Mouse (Mus musculus) bone marrow macrophage, adult 2 months (primary cell): Measurements from ENCODE around the gene Oas1d. TPM values are rescaled to one million over a fixed set of nuclear protein-coding genes. Genes with fewer than 3 reads are reported as not detected.

Source experiments
- H3K27ac ChIP-seq: 2 replicates; pipeline ENCODE4 v1.5.1; 2012; ENCODE audit warnings: low read depth, low read length; ENCODE audit not compliant: insufficient read depth
- H3K4me1 ChIP-seq: 2 replicates; pipeline ENCODE4 v1.6.1; 2012; ENCODE audit warnings: low read length; ENCODE audit not compliant: control insufficient read depth, insufficient read depth
- H3K4me3 ChIP-seq: 2 replicates; pipeline ENCODE4 v1.5.1; 2012; ENCODE audit warnings: mild to moderate bottlenecking, low read length, moderate library complexity; ENCODE audit not compliant: insufficient read depth
- CTCF ChIP-seq: IDR thresholded peaks from 2 replicates; pipeline ENCODE4 v1.5.1; 2012; ENCODE audit warnings: low read depth, mild to moderate bottlenecking, low read length, moderate library complexity
- POLR2A ChIP-seq: IDR thresholded peaks from 2 replicates; pipeline ENCODE4 v1.6.1; 2012; ENCODE audit warnings: mild to moderate bottlenecking, low read depth, low read length, borderline replicate concordance
- polyA plus RNA-seq: library from polyadenylated mRNA; stranded (reverse); fragments of >200 nt; gene quantifications from 2 replicates; pipeline ENCODE4 v1.2.4, GENCODE M21; 2012; ENCODE audit not compliant: missing spikeins, insufficient read depth, insufficient read length

Oas1d gene
- polyA plus RNA-seq, 1 experiment: not detected

DNA sequence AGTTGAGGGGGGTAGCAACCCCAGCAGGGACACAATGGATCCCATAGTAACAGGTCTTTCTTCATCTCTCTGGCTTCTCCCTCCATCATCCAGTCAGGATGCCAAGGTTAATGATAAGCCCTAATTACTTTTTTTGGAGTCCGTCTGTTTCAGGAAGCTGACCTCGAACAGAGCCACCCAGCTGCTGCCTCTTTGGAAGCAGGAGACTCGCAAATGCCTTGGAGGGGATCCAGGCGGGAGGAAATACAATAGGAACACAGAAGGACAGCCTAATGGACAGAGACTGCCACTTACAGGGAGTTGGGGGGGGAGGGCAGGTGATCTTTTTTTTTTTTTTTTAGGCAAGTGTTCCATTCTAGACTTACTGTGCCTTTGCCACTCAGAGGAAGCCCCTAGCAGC, 55.4 kb downstream of the Oas1d start:
- TF ChIP-seq POLR2A (no peak), CTCF (no peak)
- no peak overlapping the region for H3K27ac ChIP-seq
- H3K4me3 ChIP-seq: no peak overlapping the region
- H3K4me1 ChIP-seq: no peaks in the 10 kb centered on the region

Other genes with a start within 250 kb of the Oas1d start
- gene Dtx1, start 202.6 kb upstream of the Oas1d start, polyA plus RNA-seq: not detected in 2 replicates
- 132 and 142 TPM in 2 replicates for gene Oas2, start 164.7 kb upstream of the Oas1d start, polyA plus RNA-seq
- gene Oas3, start 136.9 kb upstream of the Oas1d start, polyA plus RNA-seq: 48.7 and 58.3 TPM in 2 replicates
- gene Oas1e, start 119.0 kb upstream of the Oas1d start, polyA plus RNA-seq: not detected in 2 replicates
- gene Oas1c, start 102.0 kb upstream of the Oas1d start, polyA plus RNA-seq: 9.6 and 13.3 TPM in 2 replicates
- not detected in 2 replicates for gene Oas1f, start 67.2 kb upstream of the Oas1d start, polyA plus RNA-seq
- not detected in 2 replicates for gene Oas1h, start 53.1 kb upstream of the Oas1d start, polyA plus RNA-seq
- gene Oas1g, start 26.9 kb upstream of the Oas1d start, polyA plus RNA-seq: 105 and 117 TPM in 2 replicates
- 89.3 and 92.0 TPM in 2 replicates for gene Oas1a, start 7.0 kb upstream of the Oas1d start, polyA plus RNA-seq
- gene Rph3a, start 95.6 kb downstream of the Oas1d start, polyA plus RNA-seq: not detected in 2 replicates